Mouse (Mus musculus): ENCODE measurements at regions not wholly inside any gene's neighbourhood (a gene's known extent, or its start where the extent isn't known, plus 50 kb on each side); places are given as distances from the start of the nearest gene placed in this dataset.

DNA sequence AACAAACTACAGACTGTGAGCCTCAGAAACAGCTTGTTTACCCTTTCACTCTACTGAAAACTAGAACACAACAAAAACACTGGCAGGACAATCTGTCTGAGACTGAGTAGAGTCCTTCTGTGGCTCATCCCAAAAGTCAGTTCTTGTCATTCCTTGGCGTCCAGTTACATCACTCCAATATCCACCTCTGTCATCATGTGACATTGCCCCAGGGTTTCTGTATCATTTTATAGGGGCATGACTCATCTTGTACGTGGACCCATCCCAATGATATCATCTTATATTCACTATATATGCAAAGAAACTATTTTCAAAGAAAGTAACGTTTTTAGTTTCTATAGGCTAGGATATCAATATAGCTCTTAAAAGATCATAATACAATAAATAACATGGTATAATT is 152.3 kb downstream of the Dkk2 start:
- Histone ChIP-seq H3K27me3 (no peaks in the 10 kb centered on the region), H3K4me2 (replicated peaks) (no peak overlapping the region), H3K9me3 (no peaks in the 10 kb centered on the region), H3K4me1 (no peaks in the 10 kb centered on the region), H3K36me3 (no peaks in the 10 kb centered on the region), H3K27ac (no peak overlapping the region), H3K4me3 (no peak overlapping the region), H3K9ac (no peak overlapping the region)
- ATAC-seq (ENCODE audit: insufficient number of reproducible peaks, insufficient read depth, low FRiP score, low TSS enrichment), result no peak
- WGBS, result 80% methylated on average over 3 of the region's 3 CpGs

DNA sequence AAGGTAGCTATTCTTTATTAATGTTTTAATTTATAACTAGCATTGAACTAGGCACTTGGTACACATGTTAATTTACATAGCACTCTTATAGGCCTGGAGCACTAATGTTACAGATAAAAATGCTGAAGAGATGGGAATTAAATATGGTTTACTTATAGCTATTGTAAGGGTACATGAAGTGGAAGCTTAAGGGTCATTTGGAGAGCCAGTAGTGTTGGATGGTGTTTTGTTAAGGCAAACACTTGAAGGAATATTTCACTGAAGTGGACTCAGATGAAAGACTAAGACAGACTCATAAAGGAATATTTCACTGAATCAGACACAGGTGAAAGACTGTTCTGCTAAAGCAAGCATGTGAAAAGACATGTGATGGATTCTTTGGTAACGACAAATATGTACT is 172.7 kb downstream of the Dkk2 start:
- Histone ChIP-seq H3K36me3 (no peaks in the 10 kb centered on the region), H3K9ac (no peak overlapping the region), H3K4me2 (replicated peaks) (no peak overlapping the region), H3K4me1 (no peaks in the 10 kb centered on the region), H3K9me3 (no peaks in the 10 kb centered on the region), H3K4me3 (no peak overlapping the region), H3K27ac (no peak overlapping the region), H3K27me3 (no peaks in the 10 kb centered on the region)
- ATAC-seq (ENCODE audit: insufficient number of reproducible peaks, insufficient read depth, low FRiP score, low TSS enrichment), result no peak
- WGBS, result 84% methylated on average over 1 of the region's 1 CpGs

DNA sequence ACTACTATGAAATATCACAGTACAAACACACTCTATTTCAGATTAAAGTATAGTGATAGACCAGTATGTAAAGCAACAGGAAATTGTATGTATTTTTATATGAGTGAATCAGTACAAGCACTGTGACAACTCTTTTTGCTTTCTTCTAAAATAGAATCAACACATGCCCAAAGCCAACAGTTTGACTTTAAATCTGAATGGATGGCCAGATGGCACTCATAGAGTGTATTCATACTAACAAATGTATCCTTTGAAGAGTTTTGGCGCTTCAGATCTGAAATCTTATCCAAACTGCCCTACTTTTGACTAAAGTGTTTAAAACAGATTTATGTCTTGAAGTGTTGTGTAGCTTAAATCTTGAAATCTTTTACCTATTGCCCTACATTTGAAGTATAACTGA is 184.5 kb downstream of the Dkk2 start:
- Histone ChIP-seq H3K4me1 (no peaks in the 10 kb centered on the region), H3K27ac (no peak overlapping the region), H3K36me3 (no peaks in the 10 kb centered on the region), H3K9ac (no peak overlapping the region), H3K4me2 (replicated peaks) (no peak overlapping the region), H3K9me3 (no peaks in the 10 kb centered on the region), H3K27me3 (no peaks in the 10 kb centered on the region), H3K4me3 (no peak overlapping the region)
- ATAC-seq (ENCODE audit: insufficient number of reproducible peaks, insufficient read depth, low FRiP score, low TSS enrichment), result no peak
- 84% methylated on average over 1 of the region's 1 CpGs for WGBS

DNA sequence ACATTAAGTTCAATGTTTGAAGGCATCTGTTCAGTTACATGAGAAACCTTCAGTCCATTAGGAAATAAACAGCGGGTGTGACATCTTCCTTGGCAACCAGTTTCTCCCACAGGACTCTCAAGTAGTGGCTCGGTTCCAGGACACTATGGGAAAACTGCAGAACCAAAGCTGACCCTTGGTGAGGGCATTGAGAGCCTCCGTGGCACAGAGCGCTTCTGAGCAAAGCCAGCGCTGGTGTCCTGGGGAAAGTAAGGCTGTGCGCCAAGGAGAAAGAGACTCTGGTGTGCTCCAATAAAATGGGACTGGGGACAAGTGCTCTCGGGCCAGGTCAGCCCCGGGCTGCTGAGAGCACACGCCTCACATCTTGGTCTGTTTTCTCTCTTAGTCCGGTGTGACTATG is 189.7 kb downstream of the Dkk2 start:
- Histone ChIP-seq H3K36me3 (no peaks in the 10 kb centered on the region), H3K27me3 (no peaks in the 10 kb centered on the region), H3K4me2 (replicated peaks) (no peak overlapping the region), H3K27ac (no peak overlapping the region), H3K4me3 (no peak overlapping the region), H3K9ac (no peak overlapping the region), H3K4me1 (no peaks in the 10 kb centered on the region), H3K9me3 (no peaks in the 10 kb centered on the region)
- 81% methylated on average over 10 of the region's 10 CpGs for WGBS
- ATAC-seq (ENCODE audit: insufficient number of reproducible peaks, insufficient read depth, low FRiP score, low TSS enrichment), result no peak

DNA sequence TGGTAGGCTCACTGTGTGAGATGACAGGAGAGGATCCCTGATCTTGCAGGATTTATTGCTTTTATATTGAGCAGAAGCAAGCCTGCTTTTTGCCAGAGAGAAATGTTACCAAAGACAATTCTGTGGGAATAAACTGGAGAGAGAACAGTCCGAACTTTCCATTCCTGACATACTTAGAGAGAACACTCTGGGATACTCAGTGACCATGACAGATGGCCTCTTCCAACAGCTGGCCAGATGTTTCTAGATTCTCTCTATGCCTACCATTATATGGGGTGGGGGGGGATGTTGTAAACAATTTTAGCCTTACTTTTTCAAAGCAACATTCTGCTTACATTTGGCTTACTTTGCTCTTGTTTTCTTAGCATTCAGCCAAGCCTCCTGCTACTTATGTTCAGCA is 192.7 kb downstream of the Dkk2 start:
- Histone ChIP-seq H3K4me3 (no peak overlapping the region), H3K36me3 (no peaks in the 10 kb centered on the region)

DNA sequence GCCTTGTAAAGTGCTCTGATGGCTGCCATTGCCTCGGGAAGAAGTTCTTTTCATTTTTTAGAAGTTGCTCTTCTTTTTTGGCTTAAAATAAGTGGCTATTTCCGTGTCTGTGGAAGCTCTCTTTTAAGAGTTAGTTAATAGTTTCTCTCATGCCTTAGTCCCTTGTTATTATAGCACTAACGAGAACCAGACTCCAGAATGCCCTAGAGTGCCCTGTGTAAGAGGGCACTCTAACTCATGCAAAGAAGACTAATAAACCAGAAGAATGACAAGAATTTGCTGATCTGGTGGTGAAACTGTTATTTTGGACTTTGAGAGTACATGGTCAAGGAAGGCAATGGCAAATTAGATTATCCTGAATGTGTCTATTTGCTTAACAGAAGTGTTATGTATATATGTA is 202.6 kb downstream of the Dkk2 start:
- WGBS, result 16% methylated on average over 3 of the region's 3 CpGs
- Histone ChIP-seq H3K4me1 (no peaks in the 10 kb centered on the region), H3K27me3 (no peaks in the 10 kb centered on the region), H3K4me3 (no peak overlapping the region), H3K9me3 (no peaks in the 10 kb centered on the region), H3K36me3 (no peaks in the 10 kb centered on the region), H3K27ac (no peak overlapping the region), H3K9ac (no peak overlapping the region), H3K4me2 (replicated peaks) (no peak overlapping the region)
- no peak for ATAC-seq (ENCODE audit: insufficient number of reproducible peaks, insufficient read depth, low FRiP score, low TSS enrichment)

More for the DNA sequence above, 192.7 kb downstream of the Dkk2 start:
- H3K4me1 ChIP-seq, result no peaks in the 10 kb centered on the region
- H3K27ac ChIP-seq, result no peak overlapping the region
- no peaks in the 10 kb centered on the region for H3K27me3 ChIP-seq
- ATAC-seq (ENCODE audit: insufficient number of reproducible peaks, insufficient read depth, low FRiP score, low TSS enrichment), result no peak
- WGBS, result 88% methylated on average over 1 of the region's 1 CpGs
- no peaks in the 10 kb centered on the region for H3K9me3 ChIP-seq
- H3K9ac ChIP-seq, result no peak overlapping the region
- no peak overlapping the region for H3K4me2 ChIP-seq (replicated peaks)

DNA sequence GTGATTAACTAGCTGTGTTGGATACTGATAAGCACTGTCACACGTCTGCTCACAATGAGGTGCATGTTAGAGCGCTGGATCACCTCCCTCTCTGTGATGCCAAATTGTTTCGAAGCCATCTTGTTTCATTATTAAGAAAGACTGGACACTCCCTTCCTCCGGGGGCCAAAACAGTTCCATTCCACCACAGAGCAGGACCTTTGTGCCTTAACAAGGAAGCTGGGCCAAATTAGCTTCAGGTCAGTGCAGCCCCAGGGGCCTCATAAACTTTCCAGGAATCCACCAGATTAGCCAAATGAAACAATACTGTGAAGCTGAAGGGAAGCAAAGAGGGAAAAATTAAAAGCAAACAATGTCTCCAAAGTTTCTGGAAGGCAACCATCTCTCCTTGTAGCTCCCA is 241.9 kb downstream of the Dkk2 start:
- no peak overlapping the region for H3K4me2 ChIP-seq (replicated peaks)
- no peaks in the 10 kb centered on the region for H3K27me3 ChIP-seq
- ATAC-seq (ENCODE audit: insufficient number of reproducible peaks, insufficient read depth, low FRiP score, low TSS enrichment), result no peak
- H3K9ac ChIP-seq, result no peak overlapping the region
- H3K27ac ChIP-seq, result no peak overlapping the region
- no peaks in the 10 kb centered on the region for H3K36me3 ChIP-seq
- WGBS, result 67% methylated on average over 4 of the region's 4 CpGs
- H3K4me1 ChIP-seq, result no peaks in the 10 kb centered on the region
- H3K4me3 ChIP-seq, result no peak overlapping the region
- no peaks in the 10 kb centered on the region for H3K9me3 ChIP-seq

DNA sequence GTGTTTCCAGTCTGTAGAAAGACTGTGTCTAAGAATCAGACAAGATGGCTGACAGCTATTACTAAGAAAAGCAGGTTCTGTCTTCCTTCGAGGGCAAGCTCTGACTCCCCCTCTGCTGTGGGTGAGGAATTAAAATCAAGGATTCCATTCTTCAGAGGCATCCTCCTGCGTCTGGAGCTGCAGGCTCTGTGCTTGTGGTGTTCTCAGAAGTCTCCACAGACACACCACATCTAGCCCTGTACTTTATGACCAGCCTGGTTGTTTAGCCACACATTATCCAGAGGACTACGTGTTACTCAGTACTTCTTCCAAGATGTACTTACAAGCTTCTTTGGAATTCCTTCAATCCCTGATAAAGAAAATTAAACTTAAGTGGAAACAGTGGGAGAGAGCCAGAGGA is 258.5 kb downstream of the Dkk2 start:
- 36% methylated on average over 3 of the region's 3 CpGs for WGBS
- Histone ChIP-seq H3K9ac (no peak overlapping the region), H3K4me1 (no peaks in the 10 kb centered on the region), H3K4me3 (no peak overlapping the region), H3K9me3 (no peaks in the 10 kb centered on the region), H3K36me3 (no peaks in the 10 kb centered on the region), H3K27me3 (no peaks in the 10 kb centered on the region), H3K4me2 (replicated peaks) (no peak overlapping the region), H3K27ac (no peak overlapping the region)
- no peak for ATAC-seq (ENCODE audit: insufficient number of reproducible peaks, insufficient read depth, low FRiP score, low TSS enrichment)

DNA sequence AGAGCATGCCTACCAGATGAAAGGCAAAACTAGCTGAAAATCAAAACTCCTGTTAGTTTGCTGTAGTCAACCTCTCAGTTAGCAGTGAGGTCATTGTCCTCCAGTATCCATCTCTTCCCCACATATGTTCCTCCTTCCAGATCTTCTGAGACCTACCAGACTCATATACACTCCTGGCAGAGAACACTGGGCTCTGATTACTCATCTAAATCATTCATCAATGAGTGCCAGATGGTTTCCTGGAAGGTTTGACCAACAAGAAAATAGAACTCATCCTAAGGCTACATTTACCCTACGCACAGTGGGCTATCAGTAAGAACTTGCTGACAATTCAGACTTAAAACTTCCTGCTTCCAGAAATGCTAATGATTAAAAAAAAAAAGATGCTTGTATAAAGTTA is 260.8 kb downstream of the Dkk2 start:
- no peak overlapping the region for H3K4me3 ChIP-seq
- ATAC-seq (ENCODE audit: insufficient number of reproducible peaks, insufficient read depth, low FRiP score, low TSS enrichment), result no peak

DNA sequence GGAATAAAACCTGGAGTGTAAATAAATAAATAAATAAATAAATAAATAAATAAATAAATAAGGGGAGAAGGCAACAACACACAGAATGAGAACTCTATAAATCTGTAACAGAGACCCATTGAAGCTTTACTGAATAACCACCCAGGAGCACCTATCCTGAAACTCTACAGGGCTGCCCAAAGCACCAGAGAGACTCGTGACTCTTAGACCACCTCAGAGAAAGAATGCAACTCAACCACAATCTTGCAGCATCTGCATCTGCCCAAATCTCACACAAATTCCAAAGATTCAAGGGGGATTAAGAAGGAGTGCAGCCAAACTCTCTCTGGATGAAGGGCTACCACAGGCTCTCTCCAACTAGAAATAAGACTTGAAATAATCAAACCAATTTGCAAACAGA is 264.5 kb downstream of the Dkk2 start:
- WGBS, result 74% methylated on average over 1 of the region's 1 CpGs
- H3K4me2 ChIP-seq (replicated peaks), result no peak overlapping the region

More for the DNA sequence above, 260.8 kb downstream of the Dkk2 start:
- no peaks in the 10 kb centered on the region for H3K27me3 ChIP-seq
- no peaks in the 10 kb centered on the region for H3K9me3 ChIP-seq
- WGBS, result 49% methylated on average over 1 of the region's 1 CpGs
- H3K27ac ChIP-seq, result no peak overlapping the region
- H3K4me1 ChIP-seq, result no peaks in the 10 kb centered on the region
- H3K36me3 ChIP-seq, result no peaks in the 10 kb centered on the region
- H3K4me2 ChIP-seq (replicated peaks), result no peak overlapping the region
- H3K9ac ChIP-seq, result no peak overlapping the region

DNA sequence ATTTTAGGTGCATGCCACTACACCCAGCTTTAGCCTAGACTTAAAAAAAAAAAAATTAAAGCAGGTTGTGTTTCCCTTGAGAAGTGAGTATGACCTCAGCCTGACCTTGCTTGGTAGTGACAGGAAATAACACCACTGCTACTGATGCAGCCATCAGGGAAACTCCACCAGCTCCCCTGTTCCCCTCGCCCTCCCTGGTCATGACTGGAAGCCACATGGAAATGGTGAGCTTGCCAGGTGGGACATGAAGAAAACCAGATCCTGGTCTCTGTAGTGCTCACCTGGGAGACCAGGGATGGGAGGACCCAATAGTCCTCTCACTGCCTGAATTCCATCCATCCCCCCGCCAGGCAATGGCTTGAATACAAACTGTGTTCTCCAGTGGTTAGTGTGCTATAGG is 268.1 kb downstream of the Dkk2 start:
- Histone ChIP-seq H3K4me1 (no peaks in the 10 kb centered on the region), H3K36me3 (no peaks in the 10 kb centered on the region), H3K9me3 (no peaks in the 10 kb centered on the region), H3K9ac (no peak overlapping the region), H3K4me3 (no peak overlapping the region), H3K4me2 (replicated peaks) (no peak overlapping the region), H3K27me3 (no peaks in the 10 kb centered on the region), H3K27ac (no peak overlapping the region)
- 78% methylated on average over 2 of the region's 2 CpGs for WGBS
- ATAC-seq (ENCODE audit: insufficient number of reproducible peaks, insufficient read depth, low FRiP score, low TSS enrichment), result no peak

More for the DNA sequence above, 264.5 kb downstream of the Dkk2 start:
- no peak overlapping the region for H3K4me3 ChIP-seq
- ATAC-seq (ENCODE audit: insufficient number of reproducible peaks, insufficient read depth, low FRiP score, low TSS enrichment), result no peak
- H3K27ac ChIP-seq, result no peak overlapping the region
- H3K9me3 ChIP-seq, result no peaks in the 10 kb centered on the region
- no peaks in the 10 kb centered on the region for H3K4me1 ChIP-seq
- H3K27me3 ChIP-seq, result no peaks in the 10 kb centered on the region
- H3K36me3 ChIP-seq, result no peaks in the 10 kb centered on the region
- no peak overlapping the region for H3K9ac ChIP-seq

DNA sequence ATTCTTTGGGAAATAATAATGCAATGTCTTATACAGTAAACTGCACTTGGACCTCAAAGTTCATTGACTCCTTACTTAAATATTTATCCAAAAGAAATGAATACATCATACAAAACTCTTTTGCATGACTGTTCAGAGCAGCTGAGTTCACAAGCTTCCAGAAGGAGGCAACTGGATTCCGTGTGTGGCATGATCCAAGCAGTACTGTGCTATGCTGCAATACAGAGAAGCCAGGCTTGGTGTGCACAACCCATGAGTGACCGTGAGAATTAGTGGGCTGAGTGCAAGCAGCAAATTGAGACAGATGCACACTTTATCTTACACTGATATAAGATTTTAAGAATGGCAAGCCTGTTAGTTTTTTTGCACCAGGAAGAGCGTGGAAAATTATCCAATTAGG is 270.0 kb upstream of the Gimd1 start:
- Histone ChIP-seq H3K4me3 (no peak overlapping the region), H3K36me3 (no peaks in the 10 kb centered on the region), H3K9me3 (no peaks in the 10 kb centered on the region), H3K27me3 (no peaks in the 10 kb centered on the region), H3K4me2 (replicated peaks) (no peak overlapping the region), H3K27ac (no peak overlapping the region), H3K9ac (no peak overlapping the region), H3K4me1 (no peaks in the 10 kb centered on the region)
- 59% methylated on average over 3 of the region's 3 CpGs for WGBS
- ATAC-seq (ENCODE audit: insufficient number of reproducible peaks, insufficient read depth, low FRiP score, low TSS enrichment), result no peak

DNA sequence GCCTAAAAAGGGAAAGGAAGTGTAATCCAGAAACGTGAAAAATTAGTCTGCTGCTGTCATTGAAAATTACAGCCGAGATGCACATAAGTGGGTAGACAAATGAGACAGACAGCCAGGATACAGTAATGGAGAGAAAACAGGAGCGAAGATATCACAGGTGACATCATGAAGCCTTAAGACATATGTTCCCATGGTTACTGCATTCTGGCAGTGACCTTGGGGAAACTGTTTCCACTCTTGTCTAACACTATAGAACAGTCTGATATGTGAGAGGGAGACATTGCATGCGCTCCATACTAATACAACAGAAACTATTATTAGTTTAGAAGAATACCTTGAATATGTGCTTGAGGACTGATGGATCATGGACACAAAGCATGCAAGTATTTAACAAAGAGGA is 254.0 kb upstream of the Gimd1 start:
- Histone ChIP-seq H3K27ac (no peak overlapping the region), H3K36me3 (no peaks in the 10 kb centered on the region), H3K9ac (no peak overlapping the region), H3K4me3 (no peak overlapping the region), H3K4me1 (no peaks in the 10 kb centered on the region), H3K9me3 (no peaks in the 10 kb centered on the region), H3K27me3 (no peaks in the 10 kb centered on the region), H3K4me2 (replicated peaks) (no peak overlapping the region)
- ATAC-seq (ENCODE audit: insufficient number of reproducible peaks, insufficient read depth, low FRiP score, low TSS enrichment), result no peak
- WGBS, result 61% methylated on average over 4 of the region's 4 CpGs
